Mouse (Mus musculus) hindbrain, embryonic 14.5 days (tissue): ENCODE measurements around the gene Pafah2. TPM values are rescaled to one million over a fixed set of nuclear protein-coding genes. Genes with fewer than 3 reads are reported as not detected.
A peak's percentile ranks its signal among the peaks of the same experiment; 100 is the strongest.

Experiments used
- ATAC-seq: fragments of 200-750 bp; cut with Nextera tagmentation; 2 replicates; pipeline ENCODE4 v1.8.0; 2017; ENCODE audit warnings: moderate number of reproducible peaks, mild to moderate bottlenecking, moderate TSS enrichment, moderate library complexity; ENCODE audit not compliant: low FRiP score
- DNase-seq: peaks from one replicate; pipeline ENCODE4 v3.0.0-alpha.2; 2015; ENCODE audit warnings: low spot score
- H3K27ac ChIP-seq: fragments of 300-500 bp; sonication (generic); 2 replicates; pipeline ENCODE4 v1.5.1; 2014; ENCODE audit warnings: mild to moderate bottlenecking, moderate library complexity
- H3K27me3 ChIP-seq: fragments of 300-500 bp; sonication (generic); 2 replicates; pipeline ENCODE4 v1.6.1; 2014; ENCODE audit warnings: mild to moderate bottlenecking, low read length, mixed read lengths; ENCODE audit not compliant: control insufficient read depth, insufficient read depth
- H3K36me3 ChIP-seq: fragments of 300-500 bp; sonication (generic); replicated peaks from 2 replicates; pipeline ENCODE4 v1.6.1; 2014; ENCODE audit not compliant: control insufficient read depth, insufficient read depth
- H3K4me1 ChIP-seq: fragments of 300-500 bp; sonication (generic); replicated peaks from 2 replicates; pipeline ENCODE4 v1.6.1; 2014; ENCODE audit warnings: antibody characterized with exemption, low read length, mixed read lengths; ENCODE audit not compliant: control insufficient read depth, insufficient read depth
- H3K4me2 ChIP-seq: fragments of 300-500 bp; sonication (generic); replicated peaks from 2 replicates; pipeline ENCODE4 v1.6.1; 2014; ENCODE audit warnings: mild to moderate bottlenecking, moderate library complexity
- H3K4me3 ChIP-seq: fragments of 300-500 bp; sonication (generic); replicated peaks from 2 replicates; pipeline ENCODE4 v1.5.1; 2014; ENCODE audit warnings: mild to moderate bottlenecking, low read length
- H3K9ac ChIP-seq: fragments of 300-500 bp; sonication (generic); 2 replicates; pipeline ENCODE4 v1.6.1; 2014
- H3K9me3 ChIP-seq: fragments of 300-500 bp; sonication (generic); 2 replicates; pipeline ENCODE4 v1.6.1; 2016; ENCODE audit warnings: low read length; ENCODE audit not compliant: control insufficient read depth
- WGBS: fragments of 180-500 bp; shearing (Covaris S2); extraction: QIAGEN DNeasy Blood & Tissue Kit; methylation state at CpG from one replicate; pipeline ENCODE4 v1.1.7; 2014; 5-methylcytosine and 5-hydroxymethylcytosine counted together
- polyA plus RNA-seq: library from polyadenylated mRNA; unstranded; fragments of >200 nt; fragmentation: Nextera tagmentation; extraction: Ambion mirVana; gene quantifications from 2 replicates; pipeline ENCODE4 v1.2.1, GENCODE M21; 2014

Pafah2 gene
- polyA plus RNA-seq, 1 experiment from 2014 or later = 6.8 TPM

DNA sequence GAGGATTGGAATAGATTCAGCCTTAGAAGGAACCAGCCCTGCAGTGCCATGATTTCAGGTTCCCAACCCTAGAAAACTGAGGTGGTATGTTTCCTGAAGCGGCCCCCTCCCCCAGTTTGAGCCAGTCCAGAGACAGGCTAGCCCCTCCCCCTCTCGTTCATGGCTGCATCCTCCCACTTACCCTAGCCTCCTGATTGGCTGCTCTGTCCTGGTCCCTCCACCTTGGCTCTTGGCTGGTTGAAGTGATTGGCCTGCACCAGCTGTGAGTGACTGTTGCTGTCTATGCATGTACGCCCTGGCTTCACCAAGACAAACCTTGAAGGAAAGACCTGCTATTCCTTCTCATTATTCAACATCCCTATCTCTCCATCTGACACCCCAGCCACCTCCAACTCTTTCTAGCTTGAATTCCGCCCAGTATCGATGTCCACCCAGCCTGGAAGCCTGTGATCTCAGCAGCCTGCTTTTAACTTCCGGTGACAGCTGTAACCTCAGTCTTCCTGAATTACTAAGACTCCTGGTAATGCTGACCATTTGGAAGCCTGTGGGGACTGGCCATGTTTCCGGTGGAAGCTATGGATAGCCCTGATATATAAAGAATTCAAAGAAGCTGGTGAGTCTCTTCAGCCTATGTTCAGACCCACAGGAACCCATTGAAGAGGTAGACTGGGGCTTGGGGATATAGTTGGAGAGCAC lies 61.2 kb downstream of the Pafah2 start:
- no peaks in the 10 kb centered on the region for H3K9me3 ChIP-seq
- H3K4me3 ChIP-seq = no peak overlapping the region
- whole genome bisulfite sequencing = 48% methylated on average over 7 of the region's 7 CpGs
- H3K36me3 ChIP-seq = no peaks in the 10 kb centered on the region
- H3K4me1 ChIP-seq = no peaks in the 10 kb centered on the region
- no peaks in the 10 kb centered on the region for H3K27me3 ChIP-seq
- no peak overlapping the region for H3K4me2 ChIP-seq
- no peak overlapping the region for H3K27ac ChIP-seq
- H3K9ac ChIP-seq = no peak overlapping the region
- ATAC-seq (no peak), DNase-seq (no peak)

DNA sequence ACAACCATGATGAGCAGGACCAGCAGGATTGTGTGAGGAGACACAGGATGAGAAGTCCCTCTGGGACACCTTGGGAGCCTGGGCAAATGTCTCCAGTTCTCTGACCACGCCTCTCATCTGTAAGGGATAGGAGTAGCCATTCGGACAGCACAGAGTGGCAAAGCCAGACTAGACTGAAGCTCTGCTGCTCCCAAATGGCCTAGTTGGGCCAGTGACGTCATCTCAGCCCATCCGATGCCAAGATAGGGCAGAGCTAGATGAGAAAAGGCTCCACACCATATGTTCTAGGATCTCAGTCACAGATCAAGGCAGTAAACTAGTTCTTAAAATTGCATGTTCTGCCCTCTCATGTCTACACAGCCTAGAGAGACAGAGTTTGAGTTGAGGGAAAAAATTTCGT lies 62.7 kb downstream of the Pafah2 start:
- H3K36me3 ChIP-seq = no peaks in the 10 kb centered on the region
- DNase-seq (no peak), ATAC-seq (no peak)
- 89% methylated on average over 5 of the region's 5 CpGs for WGBS
- no peak overlapping the region for H3K4me3 ChIP-seq
- H3K4me2 ChIP-seq = no peak overlapping the region
- no peaks in the 10 kb centered on the region for H3K27me3 ChIP-seq
- no peak overlapping the region for H3K27ac ChIP-seq
- H3K4me1 ChIP-seq = no peaks in the 10 kb centered on the region
- no peaks in the 10 kb centered on the region for H3K9me3 ChIP-seq
- H3K9ac ChIP-seq = no peak overlapping the region

DNA sequence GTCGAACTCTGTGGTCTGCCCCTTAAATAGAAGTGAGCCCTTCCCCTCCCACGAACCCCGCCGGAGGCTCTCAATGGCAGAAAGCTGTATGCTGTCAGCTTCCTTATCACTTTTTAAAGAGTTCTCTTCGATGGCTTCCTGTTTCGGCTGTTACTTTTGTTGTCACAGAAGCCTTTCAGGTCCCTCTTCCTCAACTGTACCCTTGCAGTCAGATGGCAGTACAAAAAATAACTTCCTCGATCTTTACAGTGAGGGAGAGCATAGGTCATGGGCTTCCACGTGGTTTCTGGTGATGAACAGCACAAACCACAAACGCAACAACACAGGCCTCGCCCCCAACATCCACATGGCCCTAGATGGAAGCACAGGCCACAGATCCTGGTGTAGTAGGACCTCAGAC lies 64.2 kb downstream of the Pafah2 start:
- no peak overlapping the region for H3K27ac ChIP-seq
- H3K4me1 ChIP-seq = peaks cover 3% of the 10 kb centered on the region; the same call in 1 of the 2 replicates
- H3K9me3 ChIP-seq = no peaks in the 10 kb centered on the region
- no peak overlapping the region for H3K4me3 ChIP-seq
- no peaks in the 10 kb centered on the region for H3K27me3 ChIP-seq
- H3K36me3 ChIP-seq = no peaks in the 10 kb centered on the region
- 85% methylated on average over 10 of the region's 10 CpGs for WGBS
- ATAC-seq = no peak
- no peak overlapping the region for H3K9ac ChIP-seq
- H3K4me2 ChIP-seq = no peak overlapping the region
- no peak for DNase-seq

DNA sequence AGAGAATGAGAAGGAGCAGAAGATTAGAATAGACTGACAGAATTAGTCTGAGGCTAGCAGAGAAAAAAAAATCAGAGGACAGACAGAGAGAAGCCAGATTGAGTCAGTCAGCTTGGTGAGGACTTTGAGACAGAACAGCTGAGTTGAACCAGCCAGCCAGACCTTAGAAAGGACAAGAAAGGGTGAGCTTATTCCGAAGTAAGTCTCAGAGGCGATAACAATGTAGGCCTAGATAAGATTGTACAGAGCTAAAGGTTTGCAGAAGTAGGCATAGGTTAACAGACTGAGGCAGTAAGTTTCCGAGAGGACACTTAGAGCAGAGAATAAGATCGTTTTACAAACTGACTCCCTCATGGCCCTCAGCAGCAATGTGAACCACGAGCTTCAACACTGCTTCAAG lies 65.1 kb downstream of the Pafah2 start:
- DNase-seq = no peak
- 88% methylated on average over 5 of the region's 5 CpGs for whole genome bisulfite sequencing

DNA sequence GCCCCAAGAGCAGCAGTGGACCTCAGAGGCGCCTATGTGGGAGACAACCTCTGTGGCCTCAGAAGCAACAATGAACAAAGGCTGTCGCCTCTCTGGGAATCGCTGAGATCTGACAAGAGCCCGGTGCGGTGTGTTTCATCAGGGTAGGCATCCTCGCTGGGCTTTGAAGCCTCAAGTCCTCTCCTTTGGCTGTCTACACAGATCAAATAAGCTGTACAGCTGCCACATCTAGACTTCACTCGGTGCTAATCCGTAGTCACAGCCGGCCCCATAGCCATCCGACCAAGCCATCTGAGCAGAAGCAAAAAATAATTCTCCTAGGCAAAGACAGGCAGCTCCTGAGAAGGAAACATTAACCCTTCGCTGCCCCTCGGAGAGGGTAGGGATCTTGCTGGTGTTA lies 69.7 kb downstream of the Pafah2 start:
- H3K4me1 ChIP-seq = peaks cover 25% of the 10 kb centered on the region
- H3K9ac ChIP-seq = peak overlapping the region; percentile 84
- H3K36me3 ChIP-seq = peaks cover 2% of the 10 kb centered on the region
- H3K4me3 ChIP-seq = peak overlapping the region; percentile 12
- H3K27ac ChIP-seq = peak overlapping the region; percentile 96
- ATAC-seq (no peak), DNase-seq (no peak)
- H3K9me3 ChIP-seq = no peaks in the 10 kb centered on the region
- WGBS = 30% methylated on average over 12 of the region's 12 CpGs
- peak overlapping the region; percentile 67 for H3K4me2 ChIP-seq
- no peaks in the 10 kb centered on the region for H3K27me3 ChIP-seq

More for the DNA sequence above, 65.1 kb downstream of the Pafah2 start:
- Histone ChIP-seq H3K9ac (no peak overlapping the region), H3K4me2 (no peak overlapping the region), H3K27me3 (no peaks in the 10 kb centered on the region), H3K4me1 (peaks cover 13% of the 10 kb centered on the region), H3K9me3 (no peaks in the 10 kb centered on the region), H3K4me3 (no peak overlapping the region), H3K27ac (no peak overlapping the region), H3K36me3 (no peaks in the 10 kb centered on the region)
- no peak for ATAC-seq

DNA sequence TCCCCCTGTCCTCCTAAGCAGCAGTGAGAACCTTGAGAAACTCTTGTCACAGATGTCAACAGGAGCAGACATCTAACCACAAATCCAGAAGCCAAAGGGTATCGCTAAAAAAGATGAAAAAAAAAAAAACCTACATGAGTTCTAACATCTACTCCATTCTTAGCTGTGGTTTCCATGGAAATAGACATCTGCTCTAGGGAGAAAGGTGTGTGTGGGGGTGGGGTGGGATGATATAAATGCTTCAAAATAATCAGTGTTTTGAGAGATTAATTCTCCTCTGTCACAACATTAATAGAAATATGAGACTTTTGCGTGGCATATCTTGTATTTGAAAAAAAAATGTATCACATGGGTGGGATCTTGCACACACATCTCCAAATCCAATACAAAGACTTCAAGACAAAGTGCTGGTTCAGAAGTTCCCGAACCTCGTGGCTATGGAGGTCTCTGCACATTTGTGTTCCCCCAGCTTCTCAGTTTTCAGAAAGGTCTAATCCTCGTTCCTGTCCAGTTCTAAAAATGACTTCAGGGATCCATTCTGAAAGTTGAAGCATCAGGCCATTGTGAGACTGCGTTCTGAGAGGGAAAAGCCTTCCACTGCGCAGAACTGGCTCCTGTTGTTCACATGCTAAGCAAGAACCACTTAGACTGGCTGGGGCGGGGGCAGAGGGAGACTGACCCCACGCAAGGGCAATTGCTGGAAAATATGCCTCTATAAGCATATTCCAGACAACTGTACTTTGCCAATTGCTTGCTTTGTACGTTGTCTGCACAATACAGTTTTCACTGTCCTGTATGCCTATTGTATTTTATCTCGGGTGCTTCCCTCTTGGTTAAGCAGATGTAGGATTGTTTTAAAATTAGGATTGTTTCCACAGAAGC lies 70.5 kb downstream of the Pafah2 start:
- no peaks in the 10 kb centered on the region for H3K9me3 ChIP-seq
- no peaks in the 10 kb centered on the region for H3K27me3 ChIP-seq
- 36% methylated on average over 11 of the region's 11 CpGs for WGBS
- H3K4me2 ChIP-seq = peak overlapping the region; percentile 67
- H3K4me1 ChIP-seq = peaks cover 32% of the 10 kb centered on the region
- H3K9ac ChIP-seq = peak overlapping the region; percentile 84
- no peak for DNase-seq
- H3K4me3 ChIP-seq = peak overlapping the region; percentile 72
- no peak for ATAC-seq
- H3K36me3 ChIP-seq = peaks cover 10% of the 10 kb centered on the region
- peak overlapping the region; percentile 96 for H3K27ac ChIP-seq

DNA sequence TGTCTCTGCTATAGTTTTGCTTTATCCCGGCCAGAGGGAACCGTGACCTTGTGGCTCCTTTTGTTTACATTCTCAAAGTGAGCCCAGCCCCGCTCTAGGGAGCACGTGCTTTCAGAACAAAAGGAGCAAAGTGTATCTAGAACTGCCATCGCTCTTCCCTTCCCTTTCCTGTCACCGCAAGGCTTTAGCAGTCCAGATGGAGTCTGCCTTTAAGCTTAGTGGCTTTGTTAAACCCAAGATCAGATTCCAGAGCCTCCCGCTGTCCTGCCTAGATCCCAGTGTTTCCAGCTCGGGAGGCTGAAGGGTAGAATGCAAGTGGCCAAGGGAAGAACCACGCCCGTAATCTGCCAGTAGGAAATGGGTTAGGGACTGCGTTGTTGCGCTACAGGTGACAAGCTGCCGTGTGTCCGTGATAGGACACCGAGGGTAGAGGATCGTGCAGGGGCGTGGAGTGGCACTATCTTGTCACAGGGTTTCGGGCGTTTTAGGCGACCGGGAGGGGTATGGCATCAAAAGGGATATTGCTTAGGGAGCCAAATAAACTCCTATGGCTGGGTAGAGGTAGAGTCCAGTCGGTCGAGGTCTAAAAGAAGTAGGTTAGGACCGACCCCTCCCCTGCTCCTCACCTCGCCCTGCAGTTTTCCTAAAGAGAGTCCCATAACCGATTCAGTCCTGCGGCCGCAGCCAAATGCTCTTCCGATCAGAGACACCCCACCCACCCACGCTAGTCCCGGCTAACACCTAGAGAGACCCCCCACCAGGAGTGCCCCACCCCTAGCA lies 71.5 kb downstream of the Pafah2 start:
- Histone ChIP-seq H3K4me2 (peak overlapping the region; percentile 67), H3K9me3 (no peaks in the 10 kb centered on the region), H3K27me3 (no peaks in the 10 kb centered on the region), H3K4me1 (peaks cover 42% of the 10 kb centered on the region), H3K4me3 (peak overlapping the region; percentile 72), H3K27ac (peak overlapping the region; percentile 96), H3K36me3 (peaks cover 20% of the 10 kb centered on the region), H3K9ac (peak overlapping the region; percentile 84)
- peak; percentile 71 for DNase-seq
- WGBS = under 1% methylated on average over 31 of the region's 31 CpGs
- peak; percentile 28 for ATAC-seq

DNA sequence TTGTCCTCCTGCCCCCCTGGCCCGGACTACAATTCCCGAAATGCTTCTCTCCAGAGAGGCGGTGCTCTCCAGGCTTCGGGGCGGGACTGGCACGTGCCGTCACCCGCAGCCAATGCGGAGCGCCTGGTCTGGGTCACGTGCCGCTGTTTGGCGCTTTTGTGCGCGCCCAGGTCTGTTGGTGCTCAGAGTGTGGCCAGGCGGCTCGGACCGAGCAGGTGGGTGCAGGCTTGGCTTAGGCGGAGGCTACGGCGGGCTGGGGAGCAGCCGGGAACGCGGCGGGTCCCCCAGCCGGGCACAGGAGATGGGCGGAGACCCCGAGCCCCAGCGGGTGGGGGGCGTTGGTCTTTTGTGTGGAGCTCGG lies 72.1 kb downstream of the Pafah2 start, which contains the start of gene Stmn1:
TSS of gene Stmn1 (plus strand) at position 106 of the 361 bp plus-strand sequence.
- DNase-seq (peak; percentile 95), ATAC-seq (peak; percentile 95)
- Histone ChIP-seq H3K27me3 (no peaks in the 10 kb centered on the region), H3K9me3 (no peaks in the 10 kb centered on the region), H3K27ac (peak within 1 kb of the TSS; percentile 96), H3K9ac (peak within 1 kb of the TSS; percentile 84), H3K4me3 (peak within 1 kb of the TSS; percentile 72), H3K4me1 (peaks cover 47% of the 10 kb centered on the region), H3K4me2 (peak within 1 kb of the TSS; percentile 67), H3K36me3 (peaks cover 26% of the 10 kb centered on the region)
- WGBS = 0% methylated on average over 31 of the region's 31 CpGs
